Mouse (Mus musculus) embryo, embryonic 11.5 days (tissue): ENCODE data around the gene Arhgap15.
"Not testable (repeated sequence)": the region's sequence is repeated elsewhere in the genome, so short reads cannot be mapped to it uniquely, and the experiment has no call there.

ENCODE experiments used
- DNase-seq: peaks from one replicate; pipeline ENCODE4 v3.0.0-alpha.2; 2012; ENCODE audit warnings: low read depth, low spot score

Arhgap15 gene

DNA sequence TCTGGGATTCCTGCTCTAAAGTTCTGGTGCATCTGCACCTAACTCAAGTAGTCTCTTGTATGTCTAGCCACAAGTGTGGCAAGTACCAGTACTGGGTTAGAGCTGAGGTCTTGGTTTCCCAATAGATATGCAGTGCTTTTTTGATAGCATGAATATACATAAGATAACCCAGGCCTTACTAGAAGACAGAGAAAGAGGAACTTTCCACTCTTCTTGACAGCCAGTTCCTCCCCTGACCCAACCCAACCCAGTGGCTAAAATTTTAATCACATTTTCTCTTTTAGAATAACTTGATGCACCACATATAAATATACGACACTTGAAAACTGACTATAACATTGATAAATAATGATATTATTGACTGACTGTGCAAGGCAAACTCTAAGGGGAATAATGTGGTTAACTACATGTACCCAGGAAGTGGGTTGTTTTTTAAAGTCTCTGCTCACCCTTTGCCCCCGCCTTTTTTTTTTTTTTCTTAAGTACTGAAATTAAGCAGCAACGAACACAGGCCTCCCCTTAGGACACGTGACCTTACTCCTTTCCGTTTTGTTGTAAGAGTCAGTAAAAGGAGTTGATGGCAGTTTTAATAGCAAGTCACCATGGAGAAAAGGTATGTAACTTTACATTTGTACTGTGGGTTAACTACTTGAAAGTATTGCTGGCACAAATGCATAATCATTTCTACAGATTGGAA lies at the start of gene Arhgap15:
TSS of gene Arhgap15 (plus strand) at position 538 of the 697 bp plus-strand sequence.
- DNase-seq: no peak

DNA sequence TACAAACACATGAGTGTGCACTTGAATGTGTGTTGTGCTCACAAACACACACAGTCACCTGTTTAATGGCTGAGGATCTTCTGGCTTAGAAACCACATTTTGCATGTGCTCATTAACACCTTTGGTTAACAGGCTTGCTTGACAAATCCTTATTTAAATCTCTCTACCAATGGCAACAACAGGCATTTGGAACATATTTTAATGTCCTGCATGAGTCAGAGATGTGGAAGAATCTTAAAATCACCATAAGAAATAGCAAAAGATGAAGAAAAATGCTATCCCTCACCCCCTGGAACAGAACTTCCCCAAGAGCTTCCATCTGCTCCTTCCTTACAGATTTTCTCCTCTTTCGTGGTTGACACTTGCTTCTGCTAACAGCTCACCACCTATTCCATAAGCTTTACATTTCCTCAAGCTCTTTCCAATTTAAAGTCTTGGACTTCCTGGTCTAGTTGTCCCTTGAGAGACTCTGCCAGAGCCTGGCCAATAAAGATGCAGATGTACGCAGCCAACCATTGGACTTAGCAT lies 35.9 kb upstream of the Arhgap15 start:
- no peak for DNase-seq

DNA sequence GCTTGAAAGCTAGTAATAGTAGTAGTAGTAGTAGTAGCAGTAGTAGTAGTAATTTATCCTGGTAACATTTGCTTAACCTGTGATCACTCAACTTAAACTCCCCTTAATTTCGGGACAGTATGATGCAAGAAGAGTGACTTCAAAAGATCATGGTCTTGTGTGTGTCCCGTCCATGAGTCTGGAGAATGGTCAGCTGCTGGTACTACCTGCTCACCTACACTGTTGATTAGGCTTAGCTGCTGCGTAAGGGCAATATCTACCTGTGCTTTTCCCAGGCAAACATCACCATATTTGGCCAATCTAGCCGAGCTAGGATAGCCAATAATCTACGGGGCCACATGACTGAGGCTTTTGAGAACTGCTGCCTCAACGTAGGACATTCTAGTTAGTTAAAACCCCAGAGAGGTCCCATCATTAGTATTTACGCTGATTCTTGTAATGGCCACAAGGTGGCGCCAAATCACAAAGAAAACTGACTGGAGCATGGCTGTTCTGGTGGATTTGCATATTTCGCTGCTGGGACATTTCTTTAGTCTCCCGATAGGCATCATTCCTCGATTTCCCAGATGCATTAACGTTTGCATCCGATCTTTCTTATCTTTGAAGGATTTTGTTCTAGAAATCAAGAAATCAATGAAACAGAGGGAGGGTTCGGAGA lies 26.0 kb upstream of the Arhgap15 start:
- peak; percentile 73 for DNase-seq

DNA sequence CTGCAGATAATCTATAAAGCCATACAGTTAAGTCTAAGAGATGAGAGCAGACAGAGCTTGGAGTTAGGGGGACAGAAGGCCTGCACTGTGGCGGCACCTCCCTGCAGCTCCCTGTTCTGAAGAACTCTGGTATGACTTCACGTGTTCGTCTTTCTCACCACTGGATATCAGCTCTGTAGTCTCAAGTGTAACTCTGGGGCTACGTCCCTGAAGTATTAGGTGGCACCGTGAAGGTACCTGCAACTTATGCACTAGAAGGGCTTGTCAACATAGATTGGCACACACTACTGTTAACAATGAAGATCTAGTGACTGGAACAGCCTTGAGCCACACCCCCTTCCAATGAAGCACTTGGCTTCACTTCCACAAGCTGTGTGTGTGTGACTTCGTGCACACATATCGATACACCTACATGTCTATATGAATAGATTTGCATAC lies 25.5 kb upstream of the Arhgap15 start:
- DNase-seq: no peak

DNA sequence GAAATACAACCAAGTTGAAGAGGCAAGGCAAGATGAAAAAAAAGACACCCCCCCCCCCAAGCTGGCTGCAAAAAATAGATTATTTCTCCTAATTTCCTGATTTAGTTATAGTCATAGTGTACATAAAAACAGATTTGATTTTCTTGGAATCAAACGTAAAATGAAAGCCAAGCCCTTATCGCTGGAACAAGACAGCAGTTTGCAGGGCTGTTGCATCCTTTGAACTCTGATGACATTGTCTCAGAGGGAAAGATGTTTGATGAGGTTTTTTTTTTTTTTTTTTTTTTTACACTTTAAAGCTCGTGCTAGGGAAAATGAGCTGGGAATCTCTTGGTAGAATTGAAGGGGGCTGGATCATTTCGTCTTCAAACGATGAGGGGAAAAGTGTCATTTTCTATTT lies 21.4 kb upstream of the Arhgap15 start:
- no peak for DNase-seq

DNA sequence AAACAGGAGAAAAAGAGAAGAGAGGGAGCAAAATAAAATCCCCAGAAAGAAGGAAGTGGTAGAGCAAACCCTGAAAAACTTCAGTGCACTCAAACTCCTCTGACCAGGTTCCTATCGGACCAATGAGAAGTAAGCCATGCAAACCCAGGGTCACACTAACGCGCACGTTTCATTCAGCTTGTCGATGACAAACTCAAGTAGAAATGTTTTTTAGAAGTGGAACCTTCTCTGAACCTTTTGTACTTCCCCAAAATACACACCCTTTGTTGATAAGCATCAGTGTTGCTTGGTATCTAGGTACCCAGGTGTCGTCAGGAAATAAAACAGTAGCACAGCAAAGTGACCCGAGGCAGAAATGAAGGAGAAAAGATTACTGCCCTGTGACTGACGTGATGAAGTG lies 20.9 kb upstream of the Arhgap15 start:
- DNase-seq: no peak

DNA sequence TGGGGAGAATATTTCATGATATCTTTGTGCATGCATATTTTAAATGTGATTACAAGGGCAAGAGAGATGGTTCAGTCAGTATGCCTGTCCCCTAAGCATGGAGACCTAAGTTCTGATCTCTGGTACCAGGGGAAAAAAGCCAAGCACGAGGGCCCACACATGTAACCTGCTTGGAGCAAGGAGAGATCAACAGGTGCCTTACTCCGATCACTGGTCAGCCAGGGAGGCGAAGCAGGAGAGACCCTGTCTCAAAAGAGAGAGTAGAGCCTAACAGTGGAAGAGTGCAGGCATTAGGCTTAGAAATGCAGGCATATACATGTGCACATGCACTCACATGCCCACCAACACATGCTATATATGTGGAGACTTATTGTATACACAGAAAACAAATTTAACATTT lies 19.8 kb upstream of the Arhgap15 start:
- DNase-seq: no peak

DNA sequence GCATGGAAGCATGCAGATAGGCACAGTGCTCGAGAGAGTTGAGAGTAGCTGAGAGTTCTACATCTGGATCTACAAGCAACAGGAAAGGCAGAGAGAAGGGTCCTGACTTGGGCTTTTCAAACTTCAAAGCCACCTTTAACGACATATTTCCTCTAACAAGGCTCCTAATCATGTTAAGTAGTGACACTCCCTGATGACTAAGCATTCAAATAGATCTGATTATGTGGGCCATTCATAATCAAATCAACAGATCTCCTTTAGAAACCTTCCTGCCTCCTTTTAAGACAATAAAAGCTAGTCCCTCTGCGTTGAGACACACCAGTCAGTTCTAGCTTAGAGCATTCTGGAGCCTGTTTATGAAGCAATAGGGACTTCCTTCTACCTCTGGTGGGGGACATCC lies 16.2 kb upstream of the Arhgap15 start:
- DNase-seq: no peak

DNA sequence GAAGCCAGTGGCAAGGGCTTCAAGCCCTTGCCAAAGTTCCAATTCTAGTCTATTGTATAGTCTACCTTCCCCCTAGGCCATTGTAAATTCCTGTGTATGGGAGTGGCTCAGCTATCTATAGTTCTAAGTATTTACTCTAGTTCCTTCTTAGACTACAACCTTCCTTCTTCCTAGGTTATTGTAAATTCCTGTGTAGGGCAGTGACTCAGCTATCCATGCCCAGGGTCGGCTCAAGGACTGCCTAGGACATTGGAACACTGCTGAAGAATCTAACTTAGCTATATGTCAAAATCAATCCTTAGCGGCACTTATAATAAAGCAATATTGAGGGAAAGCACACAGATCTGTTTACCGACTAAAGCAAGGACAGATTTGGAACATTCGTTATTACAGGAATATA lies 13.6 kb upstream of the Arhgap15 start:
- not testable (repeated sequence) for DNase-seq

DNA sequence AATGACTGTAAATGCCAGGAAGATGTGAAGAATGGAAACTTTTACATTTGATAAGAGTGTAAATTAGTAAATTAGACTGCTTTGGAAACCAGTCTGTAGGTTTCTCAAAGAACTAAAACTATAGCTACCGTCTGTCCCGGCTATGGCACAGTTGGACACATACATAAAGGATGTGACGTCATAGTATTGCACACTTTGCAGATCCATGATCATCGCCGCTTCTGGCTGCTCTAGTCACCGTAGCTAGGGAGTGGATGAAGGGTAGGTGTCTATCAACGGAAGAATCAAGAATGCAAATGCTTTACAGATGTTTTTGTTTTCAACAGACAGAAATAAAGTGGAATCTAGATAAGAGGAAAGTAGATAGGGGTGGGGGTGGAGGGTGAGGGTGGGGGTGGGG lies 11.1 kb upstream of the Arhgap15 start:
- no peak for DNase-seq

DNA sequence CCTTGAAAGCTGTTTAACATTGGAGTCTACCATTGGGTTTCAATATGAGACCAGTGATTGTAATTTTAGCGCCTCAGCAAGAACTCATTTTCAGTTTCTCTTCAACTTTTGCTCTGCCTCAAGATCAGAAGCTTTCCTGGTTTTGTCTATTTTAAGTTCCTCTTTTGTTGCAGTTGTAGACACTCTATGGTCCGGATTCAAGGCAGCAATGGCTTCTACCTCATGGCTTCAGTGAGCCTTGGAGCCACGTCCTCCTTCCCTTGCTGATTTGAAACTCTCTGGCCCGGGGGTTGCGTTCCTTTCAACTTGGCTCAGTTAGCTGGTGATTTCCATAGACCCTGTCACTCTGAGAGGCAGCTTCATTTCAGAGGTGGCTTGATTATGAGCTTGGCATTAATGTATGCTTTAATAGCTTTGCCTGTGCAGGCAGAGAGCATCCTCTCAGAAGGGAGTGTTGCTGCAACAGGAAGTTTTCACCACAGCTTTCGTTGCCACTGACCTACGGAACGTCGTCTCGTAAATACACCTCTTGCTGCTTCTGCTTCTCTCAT lies 10.0 kb upstream of the Arhgap15 start:
- DNase-seq: no peak

DNA sequence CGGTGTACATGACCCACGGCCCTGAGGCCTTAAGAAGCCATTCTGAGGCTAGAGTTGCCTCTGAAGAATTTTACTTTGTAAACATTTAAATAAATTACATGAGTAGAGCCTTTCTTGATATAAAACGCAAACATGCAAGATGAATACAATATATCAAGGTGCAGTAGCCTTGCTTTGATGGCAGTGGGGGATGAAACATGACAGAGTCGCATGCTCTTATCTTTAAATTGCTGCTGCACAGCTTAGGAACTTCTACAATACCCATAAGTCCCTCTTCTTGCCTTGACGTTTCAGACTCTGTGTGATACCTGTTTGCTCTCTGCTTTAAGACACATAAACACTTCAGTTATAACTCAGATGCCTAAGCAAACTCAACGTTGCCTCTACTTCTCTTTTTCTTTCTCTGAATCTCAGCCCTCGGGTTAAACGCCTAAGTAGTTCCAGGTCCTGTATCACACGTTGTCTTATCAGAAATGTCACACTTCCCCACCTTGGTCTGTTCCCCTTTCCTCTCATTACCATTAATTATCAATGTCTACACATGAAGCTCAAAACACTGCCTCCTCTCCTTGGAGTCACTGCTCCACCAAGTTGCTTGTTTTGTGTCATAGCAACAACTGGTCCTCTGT lies 9.3 kb upstream of the Arhgap15 start:
- no peak for DNase-seq

DNA sequence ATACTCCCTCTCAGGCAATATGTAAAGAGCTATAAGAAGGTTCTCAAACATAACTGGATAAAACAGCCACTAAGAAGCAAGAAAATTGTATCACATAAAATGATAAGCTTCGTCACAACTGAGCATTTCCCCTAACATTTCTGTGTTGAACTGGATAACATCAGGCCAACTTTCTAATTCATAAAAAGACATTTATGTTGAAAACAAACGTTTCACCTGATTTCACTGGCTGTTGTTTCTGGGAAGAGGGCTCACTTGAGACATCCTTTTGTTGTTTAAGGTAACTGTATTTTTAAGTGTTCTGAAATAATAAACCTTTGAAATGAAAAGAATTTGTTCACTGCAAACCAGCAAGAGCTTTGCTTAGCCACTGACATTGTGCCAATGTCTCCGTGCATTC lies 697 bp downstream of the Arhgap15 start:
- DNase-seq: no peak

DNA sequence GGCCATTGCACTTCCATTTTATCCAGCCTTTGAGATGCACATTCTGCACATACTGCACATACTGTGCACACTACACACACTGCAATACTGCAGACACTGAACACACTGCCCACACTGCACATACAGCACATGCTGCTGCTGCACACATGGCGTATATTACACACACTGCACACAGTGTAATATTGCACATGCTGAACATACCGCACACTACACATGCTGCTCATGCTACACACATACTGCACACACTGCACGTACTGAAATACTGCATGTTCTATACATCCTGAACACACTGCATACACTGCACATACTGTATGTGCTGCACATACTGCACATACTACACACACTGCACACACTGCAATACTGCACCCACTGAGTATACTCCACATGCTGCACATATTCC lies 7.3 kb downstream of the Arhgap15 start:
- no peak for DNase-seq

DNA sequence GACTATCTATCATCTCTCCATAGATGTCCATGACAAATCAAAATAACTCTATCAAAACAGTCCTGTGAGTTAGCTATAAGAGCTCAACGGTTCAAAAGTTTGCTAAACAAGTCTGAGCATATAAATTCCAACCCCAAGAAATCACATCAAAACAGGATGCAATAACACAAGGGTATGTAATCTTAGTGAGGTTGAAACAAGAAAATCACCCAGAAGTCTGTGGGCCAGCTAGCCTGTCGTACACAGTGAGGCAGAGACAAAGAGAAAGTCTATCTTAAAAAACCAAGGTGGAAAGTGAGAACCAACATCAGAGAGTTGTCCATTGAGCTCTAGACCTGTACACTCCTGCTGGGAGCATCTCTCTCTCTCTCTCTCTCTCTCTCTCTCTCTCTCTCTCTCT lies 8.0 kb downstream of the Arhgap15 start:
- no peak for DNase-seq

DNA sequence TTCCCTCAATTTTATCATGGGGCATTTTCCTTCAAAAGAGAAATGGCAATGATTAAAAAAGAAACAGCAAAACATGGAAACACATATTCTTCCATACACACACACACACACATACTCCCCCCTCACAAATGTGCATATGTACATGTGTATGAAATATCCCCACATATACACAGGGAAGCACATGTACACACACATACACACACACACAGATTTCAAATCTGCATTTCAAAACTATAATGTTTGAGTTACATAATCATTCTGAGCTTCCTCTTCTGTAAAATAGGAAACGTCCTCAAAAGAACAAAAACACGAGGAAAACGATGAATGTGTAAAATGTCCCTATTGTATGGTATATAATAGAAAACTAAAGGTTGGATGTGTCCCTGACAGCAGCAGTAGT lies 13.1 kb downstream of the Arhgap15 start:
- no peak for DNase-seq

DNA sequence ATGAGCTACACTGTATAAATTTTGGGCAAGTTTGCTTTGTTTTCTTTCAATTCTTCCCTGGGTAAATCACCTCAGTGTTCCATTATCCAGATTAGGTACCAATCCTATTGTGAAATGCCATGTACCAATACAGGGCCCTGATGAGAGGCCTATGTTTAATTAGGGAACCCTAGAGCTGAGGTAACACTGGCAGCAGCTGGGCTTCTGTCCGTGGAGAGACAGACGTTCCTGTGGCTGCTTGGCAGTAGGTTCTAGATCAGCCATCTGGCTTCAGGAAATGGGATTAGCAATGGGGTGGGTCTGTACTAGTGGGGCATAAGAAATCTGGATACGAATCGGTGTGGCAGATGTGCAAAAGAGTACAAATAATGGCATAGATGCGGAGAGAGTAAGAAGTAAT lies 14.7 kb downstream of the Arhgap15 start:
- no peak for DNase-seq

DNA sequence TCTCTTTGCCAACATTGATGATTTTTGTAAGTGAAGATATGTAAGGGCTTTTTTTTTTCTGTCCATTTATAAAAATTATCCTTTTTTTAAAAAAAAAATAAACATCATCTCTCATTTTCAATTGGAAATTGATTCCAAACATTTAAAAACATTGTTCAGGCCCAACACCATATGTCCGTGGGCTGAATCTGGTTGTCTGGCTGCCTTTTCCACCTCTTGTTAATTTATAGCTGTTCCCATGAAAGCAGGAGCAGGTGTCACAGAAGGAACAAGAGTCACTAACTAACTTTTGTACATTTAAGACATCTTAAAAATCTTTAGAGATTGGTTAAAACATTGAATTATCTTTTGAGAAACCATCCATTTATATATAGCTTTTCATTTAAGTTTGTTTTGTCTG lies 15.8 kb downstream of the Arhgap15 start:
- no peak for DNase-seq

DNA sequence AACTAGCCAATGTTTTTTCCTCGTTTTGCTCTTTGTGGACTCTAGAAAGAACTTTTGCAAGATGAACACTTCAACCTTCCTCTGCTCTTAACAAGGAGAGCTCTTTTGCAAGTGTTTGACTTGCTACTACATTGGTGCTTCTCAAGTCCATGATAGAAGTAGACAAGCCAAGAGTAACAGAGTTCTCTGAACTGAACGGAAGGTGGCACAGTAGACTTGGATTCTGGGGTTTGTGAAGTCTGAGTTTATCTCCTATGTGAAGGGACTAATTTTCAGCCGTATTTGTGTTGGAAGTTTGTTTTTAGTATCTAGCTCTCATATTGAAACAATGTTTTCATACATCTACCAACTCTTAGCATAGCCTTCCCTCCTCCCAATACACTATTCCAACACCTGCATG lies 17.6 kb downstream of the Arhgap15 start:
- no peak for DNase-seq

DNA sequence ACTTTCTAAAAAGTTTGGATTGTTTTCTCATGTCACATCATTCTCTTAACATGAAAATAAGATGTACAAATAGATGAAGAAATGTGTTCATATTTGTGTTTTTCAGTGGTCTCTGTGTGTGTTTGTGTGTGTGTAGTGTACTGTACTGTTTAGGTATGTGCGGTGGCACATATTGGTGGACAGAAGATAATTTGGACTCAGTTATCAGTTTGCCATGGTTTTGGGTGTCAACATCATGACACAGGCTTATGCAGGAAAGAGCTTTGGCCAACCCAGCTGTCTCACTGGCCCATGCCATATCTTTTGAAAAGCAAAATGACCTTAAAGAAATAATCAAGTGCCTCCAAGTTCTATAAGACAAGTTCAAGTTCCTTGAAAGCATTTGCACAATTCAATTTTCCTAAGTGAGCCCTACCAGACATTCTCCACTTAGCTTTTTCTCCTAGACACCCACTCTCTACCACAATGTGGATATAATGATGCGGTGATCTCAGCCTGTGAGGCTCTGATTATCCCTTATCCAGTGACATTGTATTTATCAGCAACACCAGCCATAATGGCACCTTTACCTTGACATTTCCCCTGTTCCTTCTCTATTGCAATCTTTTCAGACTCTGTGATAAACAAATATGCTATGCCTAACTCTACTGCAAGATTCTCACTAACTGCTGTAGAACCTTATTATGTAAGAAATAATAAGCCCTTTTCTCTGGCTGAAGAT lies 21.4 kb downstream of the Arhgap15 start:
- DNase-seq: no peak

DNA sequence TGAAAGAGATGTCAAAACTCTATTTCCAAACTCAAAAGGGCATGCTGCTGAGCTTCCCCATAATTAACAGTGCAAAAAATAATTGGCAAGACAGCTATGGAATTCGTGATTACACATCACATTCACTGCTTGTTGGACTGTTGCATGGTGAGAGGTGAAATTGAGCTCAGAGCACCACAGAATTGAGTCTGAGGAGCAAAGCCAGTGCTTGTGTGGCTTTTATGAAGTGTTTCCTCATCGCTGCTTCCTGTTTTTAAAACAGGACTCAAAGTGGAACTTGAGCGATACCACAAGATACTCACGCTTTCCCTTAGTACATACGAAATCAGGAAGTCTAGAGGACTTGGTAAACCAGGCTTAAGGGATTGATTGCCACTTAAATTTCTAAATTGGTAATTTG lies 24.0 kb downstream of the Arhgap15 start:
- no peak for DNase-seq

DNA sequence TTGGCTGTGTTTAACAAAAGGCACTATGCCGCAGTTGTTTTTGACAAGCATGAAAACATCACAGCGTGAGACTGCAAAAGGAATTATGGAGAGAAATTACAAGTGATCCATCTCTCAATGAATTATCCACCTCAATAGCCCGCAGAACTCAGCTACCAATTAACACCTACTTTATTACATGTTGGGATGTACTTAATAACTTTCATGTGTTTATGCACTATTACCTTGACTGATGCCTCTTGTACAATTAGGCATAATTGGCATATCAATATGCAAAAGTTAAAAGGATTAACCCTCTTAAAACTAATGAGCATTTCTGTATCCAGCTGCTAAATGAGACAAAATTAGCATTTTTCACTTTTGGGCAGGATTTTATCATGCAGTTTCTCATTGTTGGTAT lies 33.5 kb downstream of the Arhgap15 start:
- DNase-seq: no peak
